Mouse (Mus musculus): ENCODE measurements around the gene Uty. TPM values are rescaled to one million over a fixed set of nuclear protein-coding genes. Genes with fewer than 3 reads are reported as not detected.

The Uty gene
- 10 to 100 TPM in 1 of 2 experiments, under 1 TPM in 1; 0.09 to 19.8 TPM for total RNA-seq (2023)

DNA sequence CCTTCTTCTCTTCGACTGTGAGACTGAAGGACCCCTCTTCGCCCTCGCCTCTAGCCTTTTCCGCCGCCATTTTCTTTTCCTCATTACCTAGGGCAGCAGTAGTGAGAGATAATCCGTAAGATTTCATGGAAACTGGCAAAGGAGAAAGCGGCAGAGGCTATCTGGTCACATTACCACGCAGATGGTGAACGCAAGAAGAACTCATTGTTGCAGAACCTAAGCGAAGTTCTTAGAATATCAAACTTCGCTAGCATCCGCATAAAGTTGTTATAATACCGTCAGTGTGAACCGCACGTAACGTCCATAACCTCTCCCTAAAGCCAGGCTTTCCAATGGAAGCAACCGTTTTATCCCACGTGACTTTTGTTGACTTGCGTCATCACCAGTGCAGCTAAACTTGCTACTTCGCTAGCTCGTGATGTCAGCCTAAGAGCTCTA is at the start of gene Uty:
Gene Uty, minus strand, starts transcription at position 334 of the 438 bp plus-strand sequence.

DNA sequence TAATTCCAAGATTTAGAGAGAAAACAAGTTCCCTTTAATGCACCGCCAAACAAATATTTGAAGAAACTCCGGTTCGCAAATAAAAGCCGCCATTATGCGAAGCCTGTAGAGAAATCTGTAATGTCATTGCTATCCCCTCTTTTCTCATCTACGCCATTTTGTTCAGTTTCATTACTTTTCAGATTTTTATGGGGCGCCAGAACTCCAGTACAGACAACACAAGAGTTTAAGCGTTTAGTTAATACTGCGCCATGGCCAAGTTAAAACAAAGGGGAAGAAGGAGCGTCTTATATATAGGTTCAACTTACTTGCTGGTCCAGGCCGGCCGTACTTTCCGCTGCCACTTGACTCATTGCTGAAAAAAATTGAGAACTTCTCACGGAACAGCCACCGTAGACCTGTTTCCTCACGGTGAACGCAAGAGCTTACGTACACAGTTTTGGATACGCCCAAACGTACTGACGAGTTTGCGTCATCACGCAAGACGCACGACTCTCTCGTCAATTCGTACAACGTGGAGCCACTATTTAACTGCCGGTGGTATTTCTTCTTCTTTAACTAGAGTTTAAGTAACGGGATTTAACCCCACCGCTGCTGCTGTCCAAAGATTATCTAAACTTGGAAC is 40.7 kb upstream of the Uty start, which contains the start of gene Ddx3y:
Gene Ddx3y, minus strand, starts transcription at position 459 of the 625 bp plus-strand sequence.

Other genes starting within 250 kb of the Uty start
- 100 to 1,000 TPM in 1 of 2 experiments, not detected in 1; 112 TPM for gene Eif2s3y, start 235.2 kb downstream of the Uty start, total RNA-seq (2023)
- 10 to 100 TPM in 1 of 2 experiments, under 1 TPM in 1; 0.11 to 54.9 TPM for gene Ddx3y, start 40.9 kb upstream of the Uty start, total RNA-seq (2023)
- gene Usp9y, start 214.0 kb upstream of the Uty start, total RNA-seq (2023): not detected